Mouse (Mus musculus) neural tube, embryonic 11.5 days (tissue): ENCODE measurements around the gene Pcsk6. TPM values are rescaled to one million over a fixed set of nuclear protein-coding genes. Genes with fewer than 3 reads are reported as not detected.

Experiments
- ATAC-seq: fragments of 200-750 bp; cut with Nextera tagmentation; 2 replicates; pipeline ENCODE4 v1.8.0; 2017; ENCODE audit warnings: moderate number of reproducible peaks, mild to moderate bottlenecking, moderate TSS enrichment, moderate library complexity; ENCODE audit not compliant: insufficient read depth, low FRiP score, low TSS enrichment
- DNase-seq: peaks from one replicate; pipeline ENCODE4 v3.0.0-alpha.2; 2015; ENCODE audit warnings: low spot score
- H3K27ac ChIP-seq: fragments of 300-500 bp; sonication (generic); 2 replicates; pipeline ENCODE4 v1.5.1; 2014; ENCODE audit warnings: low read depth, mild to moderate bottlenecking, low read length
- H3K27me3 ChIP-seq: fragments of 300-500 bp; sonication (generic); 2 replicates; pipeline ENCODE4 v1.6.1; 2014; ENCODE audit warnings: mild to moderate bottlenecking, low read length, mixed read lengths; ENCODE audit not compliant: control insufficient read depth, insufficient read depth
- H3K36me3 ChIP-seq: fragments of 300-500 bp; sonication (generic); 2 replicates; pipeline ENCODE4 v1.6.1; 2014; ENCODE audit warnings: mild to moderate bottlenecking, low read length, moderate library complexity, mixed read lengths; ENCODE audit not compliant: control insufficient read depth, insufficient read depth
- H3K4me1 ChIP-seq: fragments of 300-500 bp; sonication (generic); 2 replicates; pipeline ENCODE4 v1.6.1; 2014; ENCODE audit warnings: low read length, mixed read lengths; ENCODE audit not compliant: control insufficient read depth, insufficient read depth
- H3K4me2 ChIP-seq: fragments of 300-500 bp; sonication (generic); 2 replicates; pipeline ENCODE4 v1.6.1; 2014; ENCODE audit warnings: low read depth, mild to moderate bottlenecking, moderate library complexity
- H3K4me3 ChIP-seq: fragments of 300-500 bp; sonication (generic); 2 replicates; pipeline ENCODE4 v1.5.1; 2014; ENCODE audit warnings: low read depth, low read length
- H3K9ac ChIP-seq: fragments of 300-500 bp; sonication (generic); 2 replicates; pipeline ENCODE4 v1.6.1; 2014; ENCODE audit warnings: mild to moderate bottlenecking, low read length
- H3K9me3 ChIP-seq: fragments of 300-500 bp; sonication (generic); 2 replicates; pipeline ENCODE4 v1.6.1; 2016; ENCODE audit warnings: low read length; ENCODE audit not compliant: control insufficient read depth
- WGBS: fragments of 180-500 bp; shearing (Covaris S2); extraction: QIAGEN DNeasy Blood & Tissue Kit; methylation state at CpG from one replicate; pipeline ENCODE4 v1.1.7; 2014; 5-methylcytosine and 5-hydroxymethylcytosine counted together
- polyA plus RNA-seq: library from polyadenylated mRNA; unstranded; fragments of >200 nt; fragmentation: Nextera tagmentation; extraction: Ambion mirVana; gene quantifications from 2 replicates; pipeline ENCODE4 v1.2.1, GENCODE M21; 2014

Gene Pcsk6
- polyA plus RNA-seq, 1 experiment from 2014 or later: 2.7 TPM

DNA sequence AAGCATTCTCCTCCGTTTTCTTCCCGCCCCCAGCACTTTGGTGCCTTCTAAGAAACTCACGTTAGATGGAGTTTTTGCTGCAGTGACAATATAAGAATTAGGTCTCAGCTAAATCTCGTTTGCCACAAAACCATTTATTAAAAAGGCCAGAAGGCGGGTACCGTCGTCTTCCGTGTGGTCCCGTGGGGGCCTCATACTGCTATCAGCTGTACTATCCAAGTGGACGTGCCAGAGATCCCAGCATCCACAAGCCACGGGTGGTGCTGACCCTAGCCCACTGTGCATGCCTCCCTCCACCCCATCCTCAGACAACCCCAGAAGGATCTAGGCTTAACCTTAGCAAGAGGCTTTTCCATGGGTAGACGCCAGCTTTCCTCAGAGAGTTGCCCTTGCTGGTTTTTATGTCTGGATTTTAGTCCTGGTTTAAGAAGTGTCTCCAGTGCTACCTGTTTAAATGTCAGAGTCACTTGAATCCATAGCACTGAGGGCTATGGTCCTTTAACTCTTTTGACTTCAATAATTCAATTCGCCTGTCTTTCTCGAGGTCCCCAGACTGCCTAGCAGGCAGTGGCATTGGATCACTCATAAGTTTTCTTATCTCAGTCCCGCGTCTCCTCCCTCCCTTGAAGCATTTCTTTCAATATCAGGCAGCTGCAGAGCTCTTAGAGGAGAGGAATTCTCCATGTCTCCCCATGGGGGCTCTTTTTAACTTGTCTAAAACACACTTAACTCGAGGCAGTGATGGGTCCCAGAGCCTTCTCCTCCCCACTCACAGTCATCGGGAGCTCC is 178.7 kb downstream of the Pcsk6 start:
- Histone ChIP-seq H3K27ac (no peak overlapping the region), H3K9me3 (no peaks in the 10 kb centered on the region), H3K36me3 (no peaks in the 10 kb centered on the region), H3K27me3 (no peaks in the 10 kb centered on the region), H3K4me2 (no peak overlapping the region), H3K9ac (no peak overlapping the region), H3K4me3 (no peak overlapping the region), H3K4me1 (peaks cover 7% of the 10 kb centered on the region)
- WGBS: 81% methylated on average over 18 of the region's 18 CpGs
- ATAC-seq (no peak), DNase-seq (no peak)

DNA sequence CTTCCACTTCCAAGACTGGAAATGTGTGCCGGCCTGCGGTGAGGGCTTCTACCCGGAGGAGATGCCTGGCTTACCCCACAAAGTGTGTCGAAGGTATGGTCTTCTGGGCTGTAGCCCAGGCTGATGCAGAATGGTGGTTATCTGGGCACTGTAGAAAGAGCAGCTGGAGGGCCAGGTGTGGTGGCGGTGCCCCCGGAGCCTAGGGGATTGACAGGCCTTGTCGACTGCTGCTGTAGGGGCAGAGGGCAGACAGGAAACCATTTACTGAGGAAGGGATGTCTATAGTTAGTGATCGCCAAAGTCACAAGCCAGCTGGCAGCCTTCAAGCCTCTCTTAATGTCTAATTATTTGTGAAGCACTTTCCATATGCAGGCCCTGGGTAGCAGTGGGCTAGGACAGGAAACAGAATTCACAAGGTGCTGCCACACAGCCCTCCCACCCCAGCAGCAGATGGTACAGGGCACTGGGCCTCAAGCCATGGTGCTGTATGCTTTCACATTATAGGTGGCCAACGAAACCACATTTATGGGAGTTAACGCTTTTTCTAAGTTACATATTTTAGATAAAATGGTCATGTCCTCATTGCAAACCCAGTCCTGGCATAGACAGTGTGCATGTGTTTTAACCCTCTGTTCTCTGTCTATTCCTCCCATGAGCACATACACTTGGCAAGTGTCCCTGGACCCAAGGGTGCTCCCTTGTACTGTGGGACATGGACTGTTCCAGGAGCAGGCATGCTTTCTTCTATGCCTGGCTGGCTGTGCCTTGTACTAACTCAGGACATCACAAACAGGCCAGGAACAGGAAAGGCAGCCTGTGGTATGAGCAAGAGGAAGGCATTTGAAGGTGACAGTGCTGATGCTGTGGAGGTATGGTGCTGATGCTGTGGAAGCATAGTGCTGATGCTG is 182.3 kb downstream of the Pcsk6 start, which contains the start of gene Gm45213:
Gene Gm45213, plus strand, starts transcription at position 51 of the 908 bp plus-strand sequence.
- DNase-seq (no peak), ATAC-seq (no peak)
- no peak within 1 kb of the TSS for H3K9ac ChIP-seq
- H3K27ac ChIP-seq: no peak within 1 kb of the TSS
- H3K9me3 ChIP-seq: no peaks in the 10 kb centered on the region
- H3K27me3 ChIP-seq: 0 out of 2 replicates have a peak, but pooled peaks cover 2% of the 10 kb centered on the region
- WGBS: 72% methylated on average over 10 of the region's 10 CpGs
- no peak within 1 kb of the TSS for H3K4me3 ChIP-seq
- no peak within 1 kb of the TSS for H3K4me2 ChIP-seq
- H3K36me3 ChIP-seq: no peaks in the 10 kb centered on the region
- peaks cover 12% of the 10 kb centered on the region for H3K4me1 ChIP-seq

DNA sequence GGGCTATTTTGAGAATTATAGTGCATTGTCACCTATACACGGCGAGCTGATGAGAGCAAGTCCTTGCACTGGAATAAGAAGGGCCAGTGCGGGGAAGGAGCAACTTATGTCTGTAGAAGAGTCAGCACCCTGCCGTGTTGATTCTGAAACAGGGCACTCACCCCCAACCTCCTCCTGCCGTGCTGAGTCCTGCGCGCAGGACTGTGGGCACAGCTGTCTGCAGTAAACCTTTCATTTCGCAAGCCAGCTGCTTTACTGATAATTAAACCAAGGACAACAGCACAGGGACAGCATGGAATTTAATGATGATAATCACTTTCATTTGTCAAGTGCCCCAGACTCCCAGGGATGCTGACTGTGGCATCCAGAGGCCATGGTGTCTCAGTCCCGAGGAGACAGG is 183.1 kb downstream of the Pcsk6 start:
- Histone ChIP-seq H3K9ac (no peak overlapping the region), H3K36me3 (no peaks in the 10 kb centered on the region), H3K4me1 (peaks cover 12% of the 10 kb centered on the region), H3K27me3 (0 out of 2 replicates have a peak, but pooled peaks cover 2% of the 10 kb centered on the region), H3K9me3 (no peaks in the 10 kb centered on the region), H3K4me2 (no peak overlapping the region), H3K4me3 (no peak overlapping the region), H3K27ac (no peak overlapping the region)
- DNase-seq: peak; percentile 12
- WGBS: 19% methylated on average over 9 of the region's 9 CpGs
- no peak for ATAC-seq

DNA sequence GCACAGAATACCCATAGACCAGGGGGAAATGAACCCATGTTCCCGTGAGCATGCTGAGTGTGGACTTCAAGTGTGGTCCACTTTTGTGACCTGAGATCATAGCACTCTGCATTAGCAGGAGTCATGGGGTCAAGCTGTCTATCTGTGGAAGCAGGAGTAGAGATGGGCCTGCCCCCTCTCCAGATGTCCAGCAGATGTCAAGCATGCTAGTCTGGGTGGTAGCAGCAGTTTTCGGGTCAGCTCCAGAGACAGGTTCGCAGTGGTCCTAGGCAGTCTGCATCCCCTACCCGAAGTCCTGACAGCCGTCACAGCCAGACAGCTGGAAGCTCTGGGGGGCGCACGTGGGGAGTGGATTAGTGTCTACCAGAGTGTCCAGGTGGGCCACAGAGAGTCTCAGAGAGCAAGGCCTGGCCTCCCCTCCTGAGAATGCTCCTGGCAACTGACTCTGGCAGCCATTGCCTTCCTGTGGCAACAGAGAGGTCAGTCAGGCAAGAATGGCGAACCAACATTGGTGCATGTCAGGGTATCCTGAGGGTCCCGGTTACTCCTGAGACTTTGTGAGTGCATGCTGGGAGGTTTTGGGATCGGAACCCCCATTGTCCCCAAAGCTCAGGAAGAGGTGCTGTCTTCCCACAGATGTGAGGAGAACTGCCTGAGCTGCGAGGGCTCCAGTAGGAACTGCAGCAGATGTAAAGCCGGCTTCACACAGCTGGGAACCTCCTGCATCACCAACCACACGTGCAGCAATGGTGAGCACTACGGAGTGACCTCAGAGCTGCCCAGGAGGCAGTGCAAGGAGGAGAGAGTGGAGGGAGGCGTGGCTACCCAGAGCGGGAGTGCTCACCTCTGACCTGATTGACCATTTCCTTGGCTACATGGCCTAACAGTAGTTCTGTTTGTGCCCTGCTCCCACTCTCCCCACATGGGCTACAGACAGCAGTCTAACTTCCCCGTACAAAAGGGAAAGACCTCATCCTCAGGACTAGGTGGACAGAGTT is 185.7 kb downstream of the Pcsk6 start:
- Histone ChIP-seq H3K27ac (no peak overlapping the region), H3K4me1 (peaks cover 12% of the 10 kb centered on the region), H3K4me2 (no peak overlapping the region), H3K9ac (no peak overlapping the region), H3K27me3 (0 out of 2 replicates have a peak, but pooled peaks cover 2% of the 10 kb centered on the region), H3K4me3 (no peak overlapping the region), H3K9me3 (no peaks in the 10 kb centered on the region), H3K36me3 (no peaks in the 10 kb centered on the region)
- ATAC-seq (no peak), DNase-seq (peak; percentile 23)
- 49% methylated on average over 17 of the region's 17 CpGs for WGBS

DNA sequence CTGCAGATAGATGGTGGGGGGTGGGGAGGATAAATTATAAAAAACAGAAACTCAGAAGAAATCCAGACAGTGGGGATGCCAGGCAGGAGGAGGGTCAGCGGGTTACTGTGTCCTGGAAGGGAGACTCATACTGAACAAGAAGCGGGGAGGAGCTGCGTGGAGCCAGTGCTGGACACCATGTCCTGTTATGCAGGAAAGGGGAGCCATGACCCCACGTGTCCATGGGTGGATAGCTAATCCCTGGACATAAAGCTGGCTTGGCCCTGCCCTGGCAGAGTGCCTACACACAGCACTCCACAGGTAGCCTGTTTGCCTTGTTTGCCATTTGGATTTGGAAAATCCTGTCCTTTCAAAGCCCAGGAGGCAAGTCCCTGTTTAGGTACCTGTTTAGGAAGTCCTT is 186.4 kb downstream of the Pcsk6 start:
- Histone ChIP-seq H3K9ac (no peak overlapping the region), H3K4me1 (peaks cover 12% of the 10 kb centered on the region), H3K4me2 (no peak overlapping the region), H3K4me3 (no peak overlapping the region), H3K27me3 (0 out of 2 replicates have a peak, but pooled peaks cover 2% of the 10 kb centered on the region), H3K36me3 (no peaks in the 10 kb centered on the region), H3K9me3 (no peaks in the 10 kb centered on the region), H3K27ac (no peak overlapping the region)
- ATAC-seq (no peak), DNase-seq (no peak)
- 80% methylated on average over 4 of the region's 4 CpGs for WGBS

DNA sequence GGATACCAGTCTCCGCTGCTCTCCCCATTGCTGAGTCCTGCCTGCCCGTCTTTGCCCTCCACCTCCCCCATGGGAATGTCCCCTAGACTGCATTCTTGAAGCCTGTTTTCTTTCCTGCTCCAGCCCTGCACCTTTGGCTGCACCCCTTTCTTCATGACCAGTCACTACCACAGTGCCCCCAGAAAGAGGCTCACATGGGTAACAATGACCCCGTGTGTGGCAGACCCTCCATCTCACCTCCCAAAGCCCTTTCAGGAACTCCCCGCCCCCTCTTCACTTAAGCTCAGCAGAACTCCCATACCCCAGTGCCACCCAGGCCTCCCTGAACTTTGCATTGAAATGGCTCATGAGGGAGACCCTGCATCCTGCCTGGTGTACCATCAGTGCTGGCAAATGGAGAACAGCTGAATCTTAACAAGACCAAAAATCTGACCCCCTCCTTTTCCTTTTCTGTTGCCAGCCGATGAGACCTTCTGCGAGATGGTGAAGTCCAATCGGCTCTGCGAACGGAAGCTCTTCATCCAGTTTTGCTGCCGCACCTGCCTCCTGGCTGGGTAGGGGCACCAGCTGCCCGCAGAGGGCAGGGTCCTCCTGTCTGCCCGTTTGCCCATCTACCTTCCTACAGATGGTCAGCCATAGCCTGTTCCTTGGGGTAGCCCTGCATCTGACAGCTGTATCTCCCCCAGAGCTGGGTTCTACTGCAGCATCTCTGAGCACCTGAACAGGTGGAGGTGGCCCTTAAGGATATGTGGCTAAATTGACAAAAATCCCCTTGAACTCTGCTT is 187.1 kb downstream of the Pcsk6 start:
- Histone ChIP-seq H3K9ac (no peak overlapping the region), H3K9me3 (no peaks in the 10 kb centered on the region), H3K4me1 (peaks cover 12% of the 10 kb centered on the region), H3K36me3 (no peaks in the 10 kb centered on the region), H3K4me2 (no peak overlapping the region), H3K4me3 (no peak overlapping the region), H3K27ac (no peak overlapping the region), H3K27me3 (0 out of 2 replicates have a peak, but pooled peaks cover 2% of the 10 kb centered on the region)
- 86% methylated on average over 12 of the region's 12 CpGs for WGBS
- no peak for DNase-seq
- no peak for ATAC-seq

DNA sequence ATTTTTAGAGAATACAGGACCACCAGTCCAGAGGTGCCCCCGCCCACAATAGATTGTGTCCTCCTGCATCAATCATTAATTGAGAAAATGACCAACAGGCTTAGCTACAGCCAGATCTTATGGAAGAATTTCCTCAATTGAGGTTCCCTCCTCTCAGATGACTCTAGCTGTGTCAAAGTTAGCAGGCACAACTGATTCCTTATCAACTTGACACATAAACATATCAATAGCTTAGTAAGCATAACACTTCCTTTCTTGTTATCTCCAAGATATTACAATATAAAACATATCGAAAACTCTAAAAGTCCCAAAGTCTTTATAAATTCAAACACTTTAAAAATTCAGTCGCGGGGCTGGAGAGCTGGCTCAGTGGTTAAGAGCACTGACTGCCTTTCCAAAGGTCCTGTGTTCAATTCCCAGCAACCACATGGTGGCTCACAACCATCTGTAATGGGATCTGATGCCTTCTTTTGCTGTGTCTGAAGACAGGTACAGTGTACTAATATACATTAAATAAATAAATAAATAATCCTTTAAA is 192.5 kb downstream of the Pcsk6 start:
- Histone ChIP-seq H3K9me3 (no peaks in the 10 kb centered on the region), H3K4me1 (no peaks in the 10 kb centered on the region), H3K9ac (no peak overlapping the region), H3K36me3 (no peaks in the 10 kb centered on the region), H3K4me2 (no peak overlapping the region), H3K4me3 (no peak overlapping the region), H3K27ac (no peak overlapping the region), H3K27me3 (no peaks in the 10 kb centered on the region)
- ATAC-seq (no peak), DNase-seq (no peak)
- 86% methylated on average over 4 of the region's 4 CpGs for WGBS
